Mouse (Mus musculus) lung, embryonic 16.5 days (tissue): ENCODE results near the gene Macrod2. TPM values are rescaled to one million over a fixed set of nuclear protein-coding genes. Genes with fewer than 3 reads are reported as not detected.
"Not testable (repeated sequence)": the region's sequence is repeated elsewhere in the genome, so short reads cannot be mapped to it uniquely, and the experiment has no call there.

Experiments
- ATAC-seq: fragments of 200-750 bp; cut with Nextera tagmentation; 2 replicates; pipeline ENCODE4 v1.8.0; 2017; ENCODE audit warnings: low read depth, mild to moderate bottlenecking, moderate library complexity
- H3K27ac ChIP-seq: fragments of 300-500 bp; sonication (generic); 2 replicates; pipeline ENCODE4 v1.5.1; 2014; ENCODE audit warnings: mild to moderate bottlenecking, control low read depth, low read length
- H3K27me3 ChIP-seq: fragments of 300-500 bp; sonication (generic); 2 replicates; pipeline ENCODE4 v1.6.1; 2014; ENCODE audit warnings: low read depth, low read length, mixed read lengths; ENCODE audit not compliant: control insufficient read depth, insufficient read depth
- H3K36me3 ChIP-seq: fragments of 300-500 bp; sonication (generic); 2 replicates; pipeline ENCODE4 v1.6.1; 2014; ENCODE audit warnings: low read length; ENCODE audit not compliant: control insufficient read depth, insufficient read depth
- H3K4me1 ChIP-seq: fragments of 300-500 bp; sonication (generic); replicated peaks from 2 replicates; pipeline ENCODE4 v1.6.1; 2014; ENCODE audit warnings: low read length, mixed read lengths; ENCODE audit not compliant: control insufficient read depth, insufficient read depth
- H3K4me2 ChIP-seq: fragments of 300-500 bp; sonication (generic); 2 replicates; pipeline ENCODE4 v1.6.1; 2014; ENCODE audit warnings: low read depth, low read length, control low read depth
- H3K4me3 ChIP-seq: fragments of 300-500 bp; sonication (generic); 2 replicates; pipeline ENCODE4 v1.5.1; 2014; ENCODE audit warnings: mild to moderate bottlenecking, low read length, control low read depth
- H3K9ac ChIP-seq: fragments of 300-500 bp; sonication (generic); 2 replicates; pipeline ENCODE4 v1.6.1; 2014; ENCODE audit warnings: low read length, control low read depth
- H3K9me3 ChIP-seq: fragments of 300-500 bp; sonication (generic); 2 replicates; pipeline ENCODE4 v1.6.1; 2016; ENCODE audit warnings: low read length; ENCODE audit not compliant: control insufficient read depth
- WGBS: fragments of 180-500 bp; shearing (Covaris S2); extraction: QIAGEN DNeasy Blood & Tissue Kit; methylation state at CpG from one replicate; pipeline ENCODE4 v1.1.7; 2014; 5-methylcytosine and 5-hydroxymethylcytosine counted together
- polyA plus RNA-seq: library from polyadenylated mRNA; unstranded; fragments of >200 nt; fragmentation: Nextera tagmentation; extraction: Ambion mirVana; gene quantifications from 2 replicates; pipeline ENCODE4 v1.2.1, GENCODE M21; 2015

Macrod2 gene
- polyA plus RNA-seq, 1 experiment from 2014 or later: 32.1 TPM

DNA sequence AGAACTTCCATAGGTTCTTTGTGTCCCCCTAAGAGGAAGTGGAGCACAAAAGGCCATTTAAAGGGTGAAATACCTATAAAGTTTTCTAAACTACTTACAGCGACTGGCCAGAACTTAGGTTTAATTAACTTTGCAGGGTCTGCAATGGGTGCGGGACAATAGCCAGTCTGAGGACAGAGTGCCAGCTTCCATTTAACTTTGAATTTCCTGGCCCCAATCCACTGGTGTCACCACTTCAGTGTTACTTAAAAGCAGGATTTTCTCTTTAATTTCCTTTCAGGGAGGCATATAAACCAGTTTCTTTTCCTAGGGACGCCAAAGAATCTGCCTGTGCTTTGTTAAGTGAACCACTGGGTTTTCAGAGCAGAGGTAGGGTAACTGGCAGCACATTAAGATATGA lies 303.5 kb downstream of the Macrod2 start:
- Histone ChIP-seq H3K36me3 (no peaks in the 10 kb centered on the region), H3K27me3 (no peaks in the 10 kb centered on the region), H3K4me3 (no peak overlapping the region), H3K4me2 (no peak overlapping the region), H3K9me3 (no peaks in the 10 kb centered on the region), H3K27ac (no peak overlapping the region), H3K9ac (no peak overlapping the region), H3K4me1 (peaks cover 3% of the 10 kb centered on the region; the same call in 1 of the 2 replicates)
- WGBS: 39% methylated on average over 3 of the region's 3 CpGs
- ATAC-seq: no peak

DNA sequence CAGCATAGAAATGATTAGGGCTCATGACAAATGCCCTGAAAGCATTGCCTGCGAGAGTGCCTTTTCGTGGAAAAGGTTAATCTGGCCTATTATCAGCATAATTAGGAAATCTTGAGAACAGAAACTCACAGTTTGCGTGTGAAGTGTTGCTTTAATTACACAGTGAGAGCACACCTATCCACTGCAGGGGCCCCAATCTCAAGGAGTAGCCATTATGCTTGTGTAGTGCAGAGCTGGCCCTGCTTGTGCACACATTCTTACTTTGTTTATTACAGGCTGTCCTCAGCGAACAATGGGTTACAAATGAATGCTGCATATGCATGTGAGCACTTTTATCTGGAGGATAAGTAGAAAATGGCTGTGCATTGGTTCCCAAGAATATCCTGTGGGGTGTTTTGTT lies 308.3 kb downstream of the Macrod2 start:
- Histone ChIP-seq H3K4me1 (peaks cover 3% of the 10 kb centered on the region; the same call in 1 of the 2 replicates), H3K4me3 (no peak overlapping the region), H3K27me3 (no peaks in the 10 kb centered on the region), H3K36me3 (no peaks in the 10 kb centered on the region), H3K27ac (no peak overlapping the region), H3K4me2 (no peak overlapping the region), H3K9me3 (no peaks in the 10 kb centered on the region), H3K9ac (no peak overlapping the region)
- ATAC-seq: no peak
- 49% methylated on average over 4 of the region's 4 CpGs for WGBS

DNA sequence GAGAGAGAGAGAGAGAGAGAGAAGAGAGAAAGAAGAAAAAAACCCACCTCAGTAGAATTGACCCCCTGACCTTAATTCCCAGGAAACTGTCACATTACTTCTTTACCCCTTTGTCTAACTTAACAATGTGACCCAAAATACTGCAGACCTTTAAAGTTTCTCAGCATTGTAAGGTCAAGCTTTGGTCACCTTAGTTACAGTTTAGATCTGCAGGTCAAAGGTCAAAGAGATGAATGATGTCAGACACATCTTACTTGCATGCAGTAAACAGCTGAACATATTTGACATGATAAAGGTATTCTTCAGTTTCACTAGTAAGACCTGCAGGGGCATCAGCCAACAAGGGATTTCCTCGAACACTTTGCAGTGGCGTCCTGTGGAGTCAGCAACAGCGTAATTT lies 309.0 kb downstream of the Macrod2 start:
- no peak overlapping the region for H3K4me3 ChIP-seq
- H3K4me1 ChIP-seq: peaks cover 3% of the 10 kb centered on the region; the same call in 1 of the 2 replicates
- no peaks in the 10 kb centered on the region for H3K36me3 ChIP-seq
- no peak for ATAC-seq
- no peak overlapping the region for H3K9ac ChIP-seq
- WGBS: 25% methylated on average over 3 of the region's 3 CpGs
- no peak overlapping the region for H3K4me2 ChIP-seq
- no peaks in the 10 kb centered on the region for H3K27me3 ChIP-seq
- no peaks in the 10 kb centered on the region for H3K9me3 ChIP-seq
- H3K27ac ChIP-seq: no peak overlapping the region

DNA sequence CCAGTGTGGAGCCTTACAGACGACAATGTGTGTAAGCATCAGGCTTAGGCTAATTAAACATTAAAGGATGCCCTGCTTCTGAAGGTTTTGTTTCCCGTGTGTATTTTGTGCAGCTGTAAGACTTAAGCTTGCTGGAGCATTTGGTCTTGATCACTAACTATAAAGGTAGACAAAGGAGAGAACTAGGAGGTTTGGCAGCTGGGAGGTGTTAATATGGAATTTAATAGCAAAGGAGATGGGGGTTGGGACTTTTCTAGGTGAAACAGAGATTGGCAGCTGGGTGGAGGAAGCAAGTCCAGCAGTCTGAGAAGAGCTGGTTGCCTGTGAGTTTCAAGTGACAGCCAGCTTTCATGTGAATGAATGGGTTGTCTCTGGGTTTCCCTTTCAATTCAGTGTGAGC lies 310.2 kb downstream of the Macrod2 start:
- Histone ChIP-seq H3K4me3 (no peak overlapping the region), H3K27ac (no peak overlapping the region), H3K36me3 (no peaks in the 10 kb centered on the region), H3K9me3 (no peaks in the 10 kb centered on the region), H3K9ac (no peak overlapping the region), H3K4me2 (no peak overlapping the region), H3K27me3 (no peaks in the 10 kb centered on the region), H3K4me1 (peaks cover 3% of the 10 kb centered on the region; the same call in 1 of the 2 replicates)
- WGBS: 23% methylated on average over 2 of the region's 2 CpGs
- ATAC-seq: no peak

DNA sequence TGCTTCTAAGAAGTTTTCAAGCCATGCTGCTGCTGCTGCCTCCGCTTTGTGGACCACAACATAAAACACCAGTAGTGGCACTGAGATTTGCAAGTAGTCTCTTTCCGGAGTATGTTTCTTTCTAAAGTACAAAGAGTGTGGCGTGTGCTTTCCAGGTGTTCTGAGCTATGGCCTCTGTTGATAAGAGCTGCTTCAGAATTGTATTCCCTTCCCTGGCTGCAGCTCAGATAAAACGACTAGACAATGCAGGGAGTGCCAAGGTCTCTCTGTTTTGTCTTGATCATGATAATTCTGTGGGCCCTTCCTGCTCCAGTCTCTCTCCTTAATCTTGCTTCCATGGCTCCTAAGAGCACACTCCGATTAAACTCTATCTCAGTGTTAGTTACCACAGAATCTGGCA lies 312.4 kb downstream of the Macrod2 start:
- Histone ChIP-seq H3K4me3 (no peak overlapping the region), H3K9me3 (no peaks in the 10 kb centered on the region), H3K9ac (no peak overlapping the region), H3K4me1 (peaks cover 3% of the 10 kb centered on the region; the same call in 1 of the 2 replicates), H3K27ac (no peak overlapping the region), H3K27me3 (no peaks in the 10 kb centered on the region), H3K4me2 (no peak overlapping the region), H3K36me3 (no peaks in the 10 kb centered on the region)
- ATAC-seq: no peak
- 64% methylated on average over 5 of the region's 5 CpGs for WGBS

DNA sequence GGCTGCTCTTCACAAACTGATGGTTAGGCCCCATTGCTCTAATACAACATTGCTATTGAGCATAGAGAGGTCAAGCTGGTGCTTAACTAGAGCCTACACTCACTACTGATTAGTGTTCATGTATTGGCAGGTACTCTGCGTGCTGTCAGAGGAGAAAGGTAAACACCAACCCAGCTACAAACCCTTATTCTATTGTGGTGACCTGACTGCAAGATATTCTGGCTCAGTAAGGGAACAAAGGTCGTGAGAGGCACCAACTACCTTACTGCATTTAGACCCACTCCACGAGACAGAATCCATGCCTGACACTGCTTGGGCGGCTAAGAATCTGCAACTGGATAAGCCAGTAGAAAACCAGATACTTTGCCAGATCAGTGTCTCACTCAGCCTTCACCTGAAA lies 320.7 kb downstream of the Macrod2 start:
- Histone ChIP-seq H3K9ac (no peak overlapping the region), H3K27me3 (no peaks in the 10 kb centered on the region), H3K4me2 (no peak overlapping the region), H3K27ac (no peak overlapping the region), H3K36me3 (no peaks in the 10 kb centered on the region), H3K4me3 (no peak overlapping the region), H3K4me1 (no peaks in the 10 kb centered on the region), H3K9me3 (no peaks in the 10 kb centered on the region)
- 55% methylated on average over 4 of the region's 4 CpGs for WGBS
- no peak for ATAC-seq

DNA sequence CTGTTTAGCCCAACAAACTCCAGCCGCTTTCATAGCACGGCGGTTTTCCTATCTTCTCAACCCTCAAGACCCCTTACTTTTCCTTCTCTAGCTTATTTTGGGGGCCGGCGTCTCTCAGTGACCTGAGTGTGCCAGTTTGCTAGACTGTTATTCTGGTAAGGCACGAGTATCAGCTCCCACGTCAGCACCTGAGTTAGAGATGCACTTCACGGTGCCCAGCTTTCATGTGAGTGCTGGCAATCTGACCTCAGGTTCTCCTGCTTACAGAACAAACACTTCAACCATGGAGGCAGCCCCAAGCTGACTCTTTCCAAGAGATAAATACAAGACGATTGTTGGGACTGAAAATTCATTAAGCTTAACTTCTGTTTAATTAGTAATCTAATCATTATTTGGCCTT lies 322.3 kb downstream of the Macrod2 start:
- no peak for ATAC-seq
- no peak overlapping the region for H3K4me2 ChIP-seq
- WGBS: 46% methylated on average over 9 of the region's 9 CpGs
- no peak overlapping the region for H3K27ac ChIP-seq
- H3K4me3 ChIP-seq: no peak overlapping the region
- H3K27me3 ChIP-seq: no peaks in the 10 kb centered on the region
- H3K9ac ChIP-seq: no peak overlapping the region
- H3K36me3 ChIP-seq: no peaks in the 10 kb centered on the region
- no peaks in the 10 kb centered on the region for H3K4me1 ChIP-seq
- no peaks in the 10 kb centered on the region for H3K9me3 ChIP-seq

DNA sequence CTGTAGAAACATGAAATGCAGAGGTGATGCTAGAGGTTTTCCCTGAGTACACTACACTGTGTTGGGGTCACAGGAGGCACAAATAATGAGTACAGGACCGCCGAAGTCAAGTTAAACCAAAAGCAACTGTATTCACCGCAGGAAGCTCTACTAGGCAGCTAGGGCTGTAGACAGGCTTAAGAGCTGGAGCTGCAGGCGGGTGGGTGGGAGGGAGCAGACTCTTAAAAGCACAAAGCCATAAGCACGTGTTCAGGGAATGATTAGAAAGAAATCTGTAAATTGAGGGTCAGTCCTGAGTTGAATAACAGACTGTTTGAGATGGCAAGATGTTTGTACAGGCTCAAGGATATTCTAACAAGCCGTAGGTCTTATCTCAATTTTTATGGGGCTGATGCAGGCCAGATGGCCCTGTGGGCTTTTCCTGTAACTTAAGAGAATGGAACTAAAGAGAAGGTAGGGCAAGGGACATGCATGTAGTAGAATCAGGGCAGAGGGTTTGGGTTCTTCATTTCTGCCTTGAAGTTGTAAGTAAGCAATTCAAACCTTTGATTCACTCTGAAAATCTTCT lies 337.6 kb downstream of the Macrod2 start:
- Histone ChIP-seq H3K36me3 (no peaks in the 10 kb centered on the region), H3K9me3 (no peaks in the 10 kb centered on the region), H3K4me1 (no peaks in the 10 kb centered on the region), H3K27ac (no peak overlapping the region), H3K4me2 (no peak overlapping the region), H3K4me3 (no peak overlapping the region), H3K9ac (no peak overlapping the region), H3K27me3 (no peaks in the 10 kb centered on the region)
- 31% methylated on average over 6 of the region's 6 CpGs for WGBS
- no peak for ATAC-seq

DNA sequence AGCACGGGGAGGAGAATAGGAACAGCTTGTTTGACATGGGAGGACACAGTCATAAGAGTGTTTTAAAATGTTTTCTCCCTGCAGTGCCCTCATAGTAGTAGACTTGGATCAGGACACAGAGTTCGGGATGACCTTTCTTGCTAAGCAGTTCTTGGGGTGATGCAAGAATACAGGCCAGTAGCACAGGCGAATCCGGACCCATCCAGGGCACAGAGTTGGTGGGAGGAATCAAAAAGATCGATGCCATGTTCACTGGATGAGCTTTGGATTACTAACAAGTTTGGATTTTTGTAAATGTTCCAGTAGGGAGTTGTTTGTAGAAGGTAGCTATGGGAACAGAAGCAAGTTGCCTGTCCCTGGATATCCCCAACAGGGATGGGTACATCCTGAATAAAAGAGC lies 345.4 kb downstream of the Macrod2 start:
- Histone ChIP-seq H3K9me3 (no peaks in the 10 kb centered on the region), H3K27ac (no peak overlapping the region), H3K4me2 (no peak overlapping the region), H3K27me3 (no peaks in the 10 kb centered on the region), H3K4me1 (no peaks in the 10 kb centered on the region), H3K4me3 (no peak overlapping the region), H3K36me3 (no peaks in the 10 kb centered on the region), H3K9ac (no peak overlapping the region)
- no peak for ATAC-seq
- 85% methylated on average over 5 of the region's 5 CpGs for WGBS

DNA sequence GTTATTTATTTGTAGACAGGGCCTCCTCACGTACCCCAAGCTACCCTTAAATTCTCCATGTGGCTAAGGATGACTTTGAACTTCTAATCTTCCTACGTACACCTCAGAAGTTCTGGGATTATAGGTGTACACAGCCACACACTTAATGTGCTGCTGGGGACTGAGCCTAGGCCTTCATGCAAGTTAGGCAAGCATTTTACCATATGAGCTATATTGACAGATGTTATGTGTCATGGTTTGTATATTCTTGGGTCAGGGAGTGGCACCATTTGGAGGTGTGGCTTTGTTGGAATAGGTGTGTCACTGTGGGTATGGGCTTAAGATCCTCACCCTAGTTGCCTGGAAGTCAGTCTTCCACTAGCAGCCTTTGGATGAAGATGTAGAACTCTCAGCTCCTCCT lies 347.8 kb downstream of the Macrod2 start:
- not testable (repeated sequence) for H3K27ac ChIP-seq, H3K4me1 ChIP-seq, H3K9me3 ChIP-seq, ATAC-seq, H3K4me2 ChIP-seq, H3K9ac ChIP-seq, H3K36me3 ChIP-seq, H3K4me3 ChIP-seq, H3K27me3 ChIP-seq
- 58% methylated on average over 2 of the region's 2 CpGs for WGBS
